Mouse (Mus musculus): ENCODE measurements around the gene Dph5. TPM values are rescaled to one million over a fixed set of nuclear protein-coding genes. Genes with fewer than 3 reads are reported as not detected.
A peak's percentile ranks its signal among the peaks of the same experiment; 100 is the strongest.
"Not testable (repeated sequence)": the region's sequence is repeated elsewhere in the genome, so short reads cannot be mapped to it uniquely, and the experiment has no call there.

Gene Dph5
- polyA plus RNA-seq, 1 experiment from 2014 or later, result 28.5 TPM

DNA sequence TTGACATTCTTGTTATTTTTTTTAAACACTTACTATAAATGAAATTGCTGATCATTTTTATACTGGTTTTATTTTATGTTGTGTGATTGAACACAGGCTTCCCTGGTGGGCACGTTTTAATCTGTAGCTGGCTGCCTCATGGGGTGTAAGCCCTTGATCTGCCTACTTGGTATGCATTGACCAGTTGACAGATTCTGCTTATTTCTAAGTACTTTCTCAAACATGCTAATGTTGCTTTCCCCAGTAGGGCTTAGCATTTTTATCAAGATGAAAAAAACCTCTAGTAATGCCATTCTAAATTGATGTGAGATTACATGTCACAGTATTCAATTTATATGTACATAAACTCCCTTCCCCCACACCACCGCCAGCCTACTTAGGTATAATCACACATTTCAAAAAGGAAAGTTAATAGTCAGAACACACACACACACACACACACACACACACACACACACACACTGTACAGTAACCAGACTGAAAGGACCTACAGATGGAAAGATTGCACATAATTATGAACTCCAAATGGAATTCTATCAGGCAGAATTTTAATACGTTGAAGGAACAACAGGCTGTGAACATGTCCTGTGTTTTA lies 10.8 kb downstream of the Dph5 start:
- WGBS, result 71% methylated on average over 3 of the region's 3 CpGs
- Histone ChIP-seq H3K36me3 (peaks cover 30% of the 10 kb centered on the region), H3K27me3 (no peaks in the 10 kb centered on the region), H3K4me3 (no peak overlapping the region), H3K9me3 (no peaks in the 10 kb centered on the region), H3K4me1 (replicated peaks) (no peaks in the 10 kb centered on the region; the same call in 1 of the 2 replicates), H3K9ac (no peak overlapping the region), H3K4me2 (no peak overlapping the region), H3K27ac (replicated peaks) (no peak overlapping the region)
- no peak for ATAC-seq (ENCODE audit: low read depth)

DNA sequence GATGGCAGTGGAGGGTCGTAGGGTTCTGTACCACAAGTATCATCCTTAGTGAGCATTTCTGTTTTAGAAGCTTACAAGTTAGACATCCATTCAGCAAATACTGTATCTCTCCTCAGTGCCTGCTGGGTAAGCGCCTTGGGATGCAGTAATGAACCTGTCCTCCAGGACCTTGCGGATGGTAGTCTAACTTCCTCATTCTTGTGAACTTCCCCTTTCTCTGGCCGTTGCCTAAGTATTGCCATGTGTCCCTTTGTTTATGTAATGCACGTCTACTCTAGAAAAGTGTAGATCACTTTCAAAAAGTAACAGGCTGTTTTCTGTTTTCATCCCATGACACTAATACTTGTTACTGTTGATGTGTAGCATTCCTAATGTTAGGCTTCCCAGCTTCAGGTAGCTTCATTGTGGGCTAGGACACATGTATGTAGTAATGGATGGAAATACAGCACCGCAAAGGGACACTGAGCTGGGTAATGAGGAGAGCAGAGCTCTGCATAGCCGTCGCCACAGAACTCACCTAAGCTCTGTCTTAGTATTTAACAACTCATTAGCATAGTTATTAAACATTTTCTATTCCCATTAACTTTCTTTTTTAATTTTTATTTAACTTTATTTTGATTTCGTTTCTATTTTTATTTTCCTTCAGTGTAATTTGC lies 14.8 kb downstream of the Dph5 start:
- Histone ChIP-seq H3K27me3 (no peaks in the 10 kb centered on the region), H3K36me3 (peaks cover 19% of the 10 kb centered on the region)
- WGBS, result 92% methylated on average over 9 of the region's 9 CpGs

DNA sequence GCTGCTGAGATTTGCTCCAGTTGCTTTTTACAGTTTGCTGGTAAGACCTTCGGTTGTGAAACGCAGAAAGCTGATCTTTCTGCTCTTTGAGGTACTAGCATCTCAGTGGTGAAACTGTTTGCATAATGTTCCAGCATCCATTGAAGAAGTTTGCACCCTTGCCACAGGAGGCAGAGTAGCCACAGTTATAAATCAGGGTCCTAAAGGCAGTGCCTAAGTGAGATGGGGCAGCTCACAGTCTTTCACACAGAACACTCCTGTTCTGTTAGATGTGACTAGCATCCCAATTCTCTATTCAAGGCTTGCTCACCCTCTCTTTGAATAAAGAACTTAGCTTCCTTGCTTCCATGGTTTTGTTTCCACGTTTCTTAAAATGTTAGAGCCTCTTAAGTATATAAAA lies 17.4 kb downstream of the Dph5 start:
- Histone ChIP-seq H3K27ac (replicated peaks) (peak overlapping the region; percentile 72), H3K4me3 (no peak overlapping the region), H3K36me3 (peaks cover 23% of the 10 kb centered on the region), H3K9me3 (no peaks in the 10 kb centered on the region), H3K4me1 (replicated peaks) (no peaks in the 10 kb centered on the region), H3K27me3 (no peaks in the 10 kb centered on the region), H3K9ac (no peak overlapping the region), H3K4me2 (no peak overlapping the region)
- ATAC-seq (ENCODE audit: low read depth), result peak; percentile 89
- WGBS, result 60% methylated on average over 3 of the region's 3 CpGs

More for the DNA sequence above, 14.8 kb downstream of the Dph5 start:
- no peak overlapping the region for H3K4me3 ChIP-seq
- H3K27ac ChIP-seq (replicated peaks), result no peak overlapping the region
- H3K9me3 ChIP-seq, result no peaks in the 10 kb centered on the region
- H3K4me1 ChIP-seq (replicated peaks), result no peaks in the 10 kb centered on the region; the same call in 1 of the 2 replicates
- ATAC-seq (ENCODE audit: low read depth), result no peak
- H3K9ac ChIP-seq, result no peak overlapping the region
- no peak overlapping the region for H3K4me2 ChIP-seq

DNA sequence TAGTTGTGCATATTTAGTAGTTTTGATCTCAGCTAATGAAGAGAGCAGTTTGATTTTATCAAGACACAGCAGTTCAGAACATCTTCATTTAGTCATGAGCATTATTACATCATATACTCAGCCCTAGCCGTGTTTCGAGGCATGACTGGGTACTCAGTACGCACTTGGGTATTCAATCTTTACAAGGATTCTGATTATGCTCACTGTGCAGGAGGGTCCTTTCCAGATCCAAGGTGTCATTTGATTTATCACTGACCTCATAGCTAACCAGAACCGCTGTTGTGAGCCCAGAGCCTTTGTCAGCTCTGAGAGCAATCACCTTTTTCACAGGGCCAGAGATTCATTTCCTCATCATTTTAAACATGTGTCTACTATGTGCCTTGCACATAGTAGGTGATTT lies 17.9 kb downstream of the Dph5 start:
- WGBS, result 75% methylated on average over 4 of the region's 4 CpGs
- Histone ChIP-seq H3K36me3 (peaks cover 21% of the 10 kb centered on the region), H3K9me3 (no peaks in the 10 kb centered on the region), H3K4me2 (no peak overlapping the region), H3K27me3 (no peaks in the 10 kb centered on the region), H3K4me3 (no peak overlapping the region), H3K4me1 (replicated peaks) (no peaks in the 10 kb centered on the region), H3K27ac (replicated peaks) (peak overlapping the region; percentile 7; the same call in 1 of the 2 replicates), H3K9ac (no peak overlapping the region)
- ATAC-seq (ENCODE audit: low read depth), result peak; percentile 50; the same call in 1 of the 2 replicates

DNA sequence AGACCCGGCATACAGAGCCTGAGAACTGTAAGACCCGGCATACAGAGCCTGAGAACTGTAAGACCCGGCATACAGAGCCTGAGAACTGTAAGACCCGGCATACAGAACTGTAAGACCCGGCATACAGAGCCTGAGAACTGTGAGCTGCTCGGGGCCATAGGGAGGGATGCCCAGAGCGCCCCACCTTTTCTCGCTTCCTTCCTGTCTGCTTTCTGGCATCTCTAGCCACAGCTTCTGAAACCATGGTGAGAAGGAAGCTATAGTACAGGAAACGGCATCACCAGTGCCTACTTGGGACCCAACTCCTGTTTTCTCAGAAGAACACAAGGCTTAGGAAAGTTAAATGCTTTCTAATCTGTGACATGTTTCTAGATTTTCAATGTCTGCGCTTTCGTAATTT lies 19.8 kb downstream of the Dph5 start:
- 96% methylated on average over 11 of the region's 11 CpGs for WGBS
- not testable (repeated sequence) for H3K9me3 ChIP-seq; H3K27ac ChIP-seq (replicated peaks)

DNA sequence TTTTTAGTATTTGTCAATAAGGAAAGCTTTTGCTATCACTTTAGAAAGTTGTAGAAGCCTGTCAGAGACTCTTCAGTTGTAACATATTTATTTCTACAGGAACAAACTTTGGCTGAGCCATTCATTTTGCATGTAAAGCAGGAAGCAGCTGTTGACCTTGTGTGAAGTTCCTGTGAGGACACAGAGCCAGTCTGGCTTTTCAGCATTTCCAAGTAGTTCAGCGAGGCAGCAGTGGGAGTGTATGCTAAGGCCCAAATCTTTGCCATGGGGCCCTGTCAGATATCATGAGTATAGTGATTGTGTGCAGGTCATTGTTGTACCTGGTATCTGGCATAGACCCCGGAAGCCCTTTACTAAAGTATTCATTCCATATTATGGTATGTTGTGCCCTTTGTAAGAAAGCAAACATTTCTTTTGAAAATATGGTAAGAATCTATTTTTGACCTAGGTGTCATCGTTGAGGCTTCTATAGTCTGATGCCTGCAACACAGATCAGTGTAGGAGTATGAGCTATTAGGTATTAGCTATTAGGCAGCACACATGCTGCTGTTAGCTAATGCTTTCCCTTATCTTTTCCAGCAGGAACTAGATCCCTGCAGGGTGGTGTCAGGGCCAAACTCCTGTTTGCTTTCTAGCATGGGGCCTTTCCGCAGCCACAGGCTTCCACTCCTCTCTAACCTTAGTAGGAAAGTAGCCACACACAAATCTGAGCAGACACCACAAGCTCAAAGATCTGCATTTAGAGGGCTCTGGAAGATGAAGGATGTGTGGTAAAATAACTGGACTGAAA lies 37.0 kb downstream of the Dph5 start:
- no peaks in the 10 kb centered on the region for H3K4me1 ChIP-seq (replicated peaks)
- H3K4me3 ChIP-seq, result no peak overlapping the region
- WGBS, result 91% methylated on average over 4 of the region's 4 CpGs
- no peaks in the 10 kb centered on the region for H3K27me3 ChIP-seq
- H3K27ac ChIP-seq (replicated peaks), result no peak overlapping the region
- H3K4me2 ChIP-seq, result no peak overlapping the region
- no peaks in the 10 kb centered on the region for H3K9me3 ChIP-seq
- H3K9ac ChIP-seq, result no peak overlapping the region
- peaks cover 28% of the 10 kb centered on the region for H3K36me3 ChIP-seq
- ATAC-seq (ENCODE audit: low read depth), result no peak

More for the DNA sequence above, 19.8 kb downstream of the Dph5 start:
- H3K4me3 ChIP-seq; H3K9ac ChIP-seq; H3K36me3 ChIP-seq; ATAC-seq (ENCODE audit: low read depth); H3K4me2 ChIP-seq; H3K4me1 ChIP-seq (replicated peaks); H3K27me3 ChIP-seq: not testable (repeated sequence)

DNA sequence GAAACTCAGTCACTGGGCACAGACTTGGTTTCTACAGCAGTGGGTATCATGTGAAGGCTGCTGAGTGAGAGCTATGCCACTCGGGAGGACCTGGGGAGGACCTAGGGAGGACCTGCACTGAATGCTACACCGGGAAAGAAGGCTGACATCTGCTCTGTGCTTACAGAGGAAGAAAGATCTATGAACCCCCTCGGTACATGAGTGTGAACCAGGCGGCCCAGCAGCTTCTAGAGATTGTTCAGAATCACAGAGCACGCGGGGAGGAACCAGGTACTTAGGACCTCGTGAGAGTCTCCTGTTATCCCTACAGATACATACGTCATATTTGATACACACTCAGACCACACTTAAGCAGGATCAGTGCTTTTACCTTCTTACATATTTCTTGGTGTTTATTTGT lies 38.9 kb downstream of the Dph5 start:
- H3K4me3 ChIP-seq, result no peak overlapping the region
- H3K27me3 ChIP-seq, result no peaks in the 10 kb centered on the region
- no peak overlapping the region for H3K27ac ChIP-seq (replicated peaks)
- no peak overlapping the region for H3K4me2 ChIP-seq
- no peaks in the 10 kb centered on the region for H3K4me1 ChIP-seq (replicated peaks)
- 86% methylated on average over 8 of the region's 8 CpGs for WGBS
- H3K9ac ChIP-seq, result no peak overlapping the region
- peaks cover 36% of the 10 kb centered on the region for H3K36me3 ChIP-seq
- no peaks in the 10 kb centered on the region for H3K9me3 ChIP-seq
- ATAC-seq (ENCODE audit: low read depth), result no peak

DNA sequence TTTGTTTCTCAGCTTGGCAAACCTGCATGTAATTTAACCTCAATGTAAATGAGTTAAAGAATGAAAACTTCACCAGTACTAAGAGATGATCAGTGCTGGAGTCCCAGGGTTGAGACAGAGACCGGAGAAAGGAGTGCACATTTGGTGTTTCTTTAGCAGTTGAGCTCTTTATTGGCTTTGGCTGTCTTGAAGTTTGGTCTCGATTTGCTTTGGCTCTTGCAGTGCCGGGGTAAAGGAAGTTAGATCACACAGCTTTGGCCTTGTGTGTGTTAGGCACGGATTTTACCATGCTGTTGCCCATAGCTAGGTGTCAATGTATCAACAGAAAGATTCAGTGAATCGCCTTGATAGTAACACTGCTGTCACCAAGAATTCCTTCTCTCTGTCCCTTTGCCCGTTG lies 44.1 kb downstream of the Dph5 start:
- Histone ChIP-seq H3K4me3 (no peak overlapping the region), H3K9ac (no peak overlapping the region), H3K36me3 (peaks cover 21% of the 10 kb centered on the region), H3K27me3 (no peaks in the 10 kb centered on the region), H3K4me1 (replicated peaks) (no peaks in the 10 kb centered on the region), H3K27ac (replicated peaks) (no peak overlapping the region), H3K4me2 (no peak overlapping the region), H3K9me3 (no peaks in the 10 kb centered on the region)
- ATAC-seq (ENCODE audit: low read depth), result no peak
- 92% methylated on average over 6 of the region's 6 CpGs for WGBS

DNA sequence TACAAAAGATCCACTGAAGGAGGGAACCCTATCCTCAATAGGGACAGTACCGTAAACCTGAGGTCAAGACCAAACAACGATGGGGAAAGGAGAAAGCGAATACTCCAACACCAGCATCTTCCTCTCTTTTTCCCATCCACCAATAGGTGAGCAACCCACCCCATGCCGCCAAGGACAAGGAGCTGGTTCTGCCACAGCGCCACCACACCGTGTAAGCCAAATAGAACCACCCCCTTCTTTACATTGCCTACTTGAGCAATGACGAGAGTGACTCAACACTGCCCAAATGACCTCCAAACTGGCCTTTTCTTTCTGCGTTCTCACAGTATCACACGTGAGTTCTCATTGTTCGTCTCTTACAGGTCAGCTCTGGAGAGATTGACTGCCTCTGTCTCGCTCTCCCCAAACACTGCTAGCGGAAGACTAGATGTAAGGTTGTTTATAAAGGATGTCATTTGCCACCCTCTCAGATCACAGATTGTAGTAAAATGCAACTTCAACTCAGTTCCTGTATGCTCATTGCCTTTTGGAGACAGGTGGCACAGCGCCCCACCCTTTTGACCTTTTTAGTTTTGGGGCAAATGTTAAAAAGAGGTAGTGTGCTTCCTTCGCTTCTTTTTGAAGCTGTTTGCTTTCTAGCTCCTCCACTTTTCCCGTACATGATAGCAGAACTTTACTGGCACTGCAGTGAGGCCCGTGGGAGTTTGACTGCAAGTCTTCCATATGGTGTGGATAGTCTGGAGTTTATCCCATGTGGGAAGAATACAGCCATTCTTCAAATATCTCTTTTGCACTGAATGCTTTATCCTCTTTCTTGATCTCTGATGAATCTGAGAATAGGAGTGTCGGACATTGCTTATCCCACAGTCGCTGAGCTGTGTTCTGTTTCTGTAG lies 45.9 kb downstream of the Dph5 start:
- Histone ChIP-seq H3K4me1 (replicated peaks) (no peaks in the 10 kb centered on the region), H3K9ac (no peak overlapping the region), H3K4me2 (no peak overlapping the region), H3K9me3 (no peaks in the 10 kb centered on the region), H3K27me3 (no peaks in the 10 kb centered on the region), H3K36me3 (peaks cover 12% of the 10 kb centered on the region), H3K27ac (replicated peaks) (no peak overlapping the region), H3K4me3 (no peak overlapping the region)
- ATAC-seq (ENCODE audit: low read depth), result no peak
- 90% methylated on average over 18 of the region's 18 CpGs for WGBS

DNA sequence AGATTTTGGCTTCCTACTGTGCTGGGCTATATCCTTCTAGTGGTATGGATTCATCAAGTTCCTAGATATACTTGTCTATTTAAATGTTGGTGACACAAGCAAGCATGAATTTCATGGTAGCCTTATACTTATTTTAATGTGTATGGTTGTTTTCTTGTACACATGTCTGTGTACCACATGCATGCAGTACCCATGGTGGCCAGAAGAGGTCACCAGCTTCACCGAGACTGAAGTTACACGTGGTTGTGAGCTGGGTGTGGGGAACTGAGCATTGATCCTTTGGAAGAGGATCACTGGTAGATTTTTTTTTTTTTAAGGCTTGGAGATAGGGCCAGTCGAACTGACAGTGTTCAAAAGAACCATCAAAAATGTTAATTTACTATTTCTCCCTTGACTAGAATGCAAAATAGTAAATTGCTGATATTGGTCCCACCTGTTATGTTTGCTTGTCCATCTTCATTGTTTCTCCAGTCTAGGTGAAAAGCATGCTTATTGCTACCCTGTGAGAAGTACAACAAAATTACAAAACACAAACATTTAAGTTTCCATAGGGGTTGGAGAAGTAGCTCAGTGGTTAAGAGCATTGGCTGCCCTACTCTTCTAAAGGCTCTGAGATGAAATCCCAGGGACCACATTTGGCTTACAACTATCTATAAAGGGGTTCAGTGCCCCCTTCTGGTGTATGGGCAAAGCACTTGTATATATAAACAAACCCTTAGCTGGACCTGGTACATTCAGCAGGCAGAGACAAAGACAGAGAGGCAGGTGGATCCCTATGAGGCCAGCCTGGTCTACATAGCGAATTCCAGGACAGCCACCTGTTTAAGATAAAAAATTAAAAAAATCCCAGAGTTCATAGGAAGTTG lies 49.3 kb downstream of the Dph5 start:
- H3K4me1 ChIP-seq (replicated peaks), result no peaks in the 10 kb centered on the region
- no peak overlapping the region for H3K4me2 ChIP-seq
- no peak overlapping the region for H3K27ac ChIP-seq (replicated peaks)
- H3K9ac ChIP-seq, result no peak overlapping the region
- 58% methylated on average over 4 of the region's 4 CpGs for WGBS
- no peak overlapping the region for H3K4me3 ChIP-seq
- ATAC-seq (ENCODE audit: low read depth), result no peak
- H3K27me3 ChIP-seq, result no peaks in the 10 kb centered on the region
- H3K36me3 ChIP-seq, result peaks cover 21% of the 10 kb centered on the region; the same call in 1 of the 2 replicates
- no peaks in the 10 kb centered on the region for H3K9me3 ChIP-seq

DNA sequence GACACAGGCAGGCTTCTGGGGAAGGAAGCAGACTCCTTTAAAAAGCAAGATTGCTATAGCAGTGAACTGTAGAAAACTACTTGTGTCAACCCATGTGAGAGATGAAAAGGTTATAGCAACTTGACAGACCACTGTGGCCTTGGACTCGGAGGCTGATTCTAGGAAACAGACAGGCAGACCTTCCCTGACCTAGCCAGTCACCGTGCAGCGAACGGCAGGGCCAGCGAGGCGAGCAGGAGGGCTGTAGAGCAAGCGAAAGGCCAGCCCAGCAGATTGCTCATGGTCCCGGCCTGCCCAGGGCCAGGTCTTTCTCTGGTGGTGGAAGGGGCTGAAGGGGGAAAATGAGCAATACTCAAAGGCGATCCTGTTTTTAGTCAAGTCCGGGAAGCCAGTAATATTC lies 50.2 kb downstream of the Dph5 start:
- no peak for ATAC-seq (ENCODE audit: low read depth)
- H3K9me3 ChIP-seq, result no peaks in the 10 kb centered on the region
- H3K27me3 ChIP-seq, result no peaks in the 10 kb centered on the region
- H3K9ac ChIP-seq, result no peak overlapping the region
- H3K4me3 ChIP-seq, result no peak overlapping the region
- H3K4me2 ChIP-seq, result no peak overlapping the region
- 91% methylated on average over 10 of the region's 10 CpGs for WGBS
- no peak overlapping the region for H3K27ac ChIP-seq (replicated peaks)
- H3K4me1 ChIP-seq (replicated peaks), result no peaks in the 10 kb centered on the region
- H3K36me3 ChIP-seq, result peaks cover 28% of the 10 kb centered on the region

Data from neural tube, embryonic 13.5 days (tissue).